Mouse (Mus musculus): ENCODE measurements around the gene Ndufs3. TPM values are rescaled to one million over a fixed set of nuclear protein-coding genes. Genes with fewer than 3 reads are reported as not detected.

Ndufs3 gene
- polyA plus RNA-seq, 1 experiment = 11.4 TPM

- no peak overlapping the region for H3K4me3 ChIP-seq (replicated peaks)
- peaks cover 39% of the 10 kb centered on the region for H3K9me3 ChIP-seq (ENCODE audit: control insufficient read depth, low read length)
- H3K36me3 ChIP-seq (ENCODE audit: control insufficient read depth) = peaks cover 11% of the 10 kb centered on the region
- peaks cover 81% of the 10 kb centered on the region for H3K27me3 ChIP-seq (ENCODE audit: control insufficient read depth)
- TF ChIP-seq TAL1 (IDR thresholded peaks at IDR 0.05; ENCODE audit: low read length) (no peak), GATA1 (IDR thresholded peaks at IDR 0.05; ENCODE audit: low read length) (no peak)
- H3K4me1 ChIP-seq (ENCODE audit: control insufficient read depth) = peaks cover 51% of the 10 kb centered on the region
Observed at GRCm38 (mm10) chr2:90887627-90888026, 17.0 kb downstream of the Ndufs3 start.

- Histone ChIP-seq H3K36me3 (ENCODE audit: control insufficient read depth) (no peaks in the 10 kb centered on the region; the same call in 1 of the 2 replicates), H3K4me3 (replicated peaks) (no peak overlapping the region), H3K9me3 (ENCODE audit: control insufficient read depth, low read length) (peaks cover 37% of the 10 kb centered on the region), H3K4me1 (ENCODE audit: control insufficient read depth) (peaks cover 39% of the 10 kb centered on the region), H3K27me3 (ENCODE audit: control insufficient read depth) (peaks cover 88% of the 10 kb centered on the region)
- no peak for TF ChIP-seq TAL1 (IDR thresholded peaks at IDR 0.05; ENCODE audit: low read length)
- no peak for TF ChIP-seq GATA1 (IDR thresholded peaks at IDR 0.05; ENCODE audit: low read length)
Observed at GRCm38 (mm10) chr2:90886436-90886835, 18.2 kb downstream of the Ndufs3 start.

- H3K4me3 ChIP-seq (replicated peaks) = no peak within 1 kb of the TSS
- H3K9me3 ChIP-seq (ENCODE audit: control insufficient read depth, low read length) = peaks cover 37% of the 10 kb centered on the region
- TF ChIP-seq GATA1 (IDR thresholded peaks at IDR 0.05; ENCODE audit: low read length) (no peak), TAL1 (IDR thresholded peaks at IDR 0.05; ENCODE audit: low read length) (no peak)
- H3K36me3 ChIP-seq (ENCODE audit: control insufficient read depth) = no peaks in the 10 kb centered on the region
- H3K4me1 ChIP-seq (ENCODE audit: control insufficient read depth) = peaks cover 34% of the 10 kb centered on the region
- H3K27me3 ChIP-seq (ENCODE audit: control insufficient read depth) = peaks cover 93% of the 10 kb centered on the region
Observed at GRCm38 (mm10) chr2:90885218-90886041, 19.2 kb downstream of the Ndufs3 start, which contains the start of gene C1qtnf4. Gene C1qtnf4 (plus strand): TSS chr2:90885860.

- no peak for TF ChIP-seq GATA1 (IDR thresholded peaks at IDR 0.05; ENCODE audit: low read length)
- no peak for TF ChIP-seq TAL1 (IDR thresholded peaks at IDR 0.05; ENCODE audit: low read length)
- Histone ChIP-seq H3K27me3 (ENCODE audit: control insufficient read depth) (peaks cover 76% of the 10 kb centered on the region), H3K36me3 (ENCODE audit: control insufficient read depth) (no peaks in the 10 kb centered on the region), H3K4me3 (replicated peaks) (no peak overlapping the region), H3K9me3 (ENCODE audit: control insufficient read depth, low read length) (peaks cover 32% of the 10 kb centered on the region), H3K4me1 (ENCODE audit: control insufficient read depth) (peaks cover 29% of the 10 kb centered on the region)
Observed at GRCm38 (mm10) chr2:90881824-90882223, 22.8 kb downstream of the Ndufs3 start.

- no peak for TF ChIP-seq GATA1 (IDR thresholded peaks at IDR 0.05; ENCODE audit: low read length)
- Histone ChIP-seq H3K36me3 (ENCODE audit: control insufficient read depth) (no peaks in the 10 kb centered on the region), H3K9me3 (ENCODE audit: control insufficient read depth, low read length) (peaks cover 21% of the 10 kb centered on the region), H3K27me3 (ENCODE audit: control insufficient read depth) (peaks cover 61% of the 10 kb centered on the region), H3K4me1 (ENCODE audit: control insufficient read depth) (peaks cover 24% of the 10 kb centered on the region), H3K4me3 (replicated peaks) (no peak overlapping the region)
Observed at GRCm38 (mm10) chr2:90880144-90880785, 24.4 kb downstream of the Ndufs3 start.

GRCm38 (mm10) chr2:90879419-90879818 is 25.2 kb downstream of the Ndufs3 start:
- H3K4me1 ChIP-seq (ENCODE audit: control insufficient read depth) = peaks cover 25% of the 10 kb centered on the region
- no peak for TF ChIP-seq TAL1 (IDR thresholded peaks at IDR 0.05; ENCODE audit: low read length)
- no peak for TF ChIP-seq GATA1 (IDR thresholded peaks at IDR 0.05; ENCODE audit: low read length)
- no peaks in the 10 kb centered on the region for H3K36me3 ChIP-seq (ENCODE audit: control insufficient read depth)
- H3K9me3 ChIP-seq (ENCODE audit: control insufficient read depth, low read length) = peaks cover 13% of the 10 kb centered on the region
- no peak overlapping the region for H3K4me3 ChIP-seq (replicated peaks)
- H3K27me3 ChIP-seq (ENCODE audit: control insufficient read depth) = peaks cover 53% of the 10 kb centered on the region

- Histone ChIP-seq H3K9me3 (ENCODE audit: control insufficient read depth, low read length) (no peaks in the 10 kb centered on the region), H3K4me3 (replicated peaks) (no peak overlapping the region), H3K27me3 (ENCODE audit: control insufficient read depth) (peaks cover 37% of the 10 kb centered on the region), H3K4me1 (ENCODE audit: control insufficient read depth) (peaks cover 25% of the 10 kb centered on the region), H3K36me3 (ENCODE audit: control insufficient read depth) (no peaks in the 10 kb centered on the region)
- no peak for TF ChIP-seq TAL1 (IDR thresholded peaks at IDR 0.05; ENCODE audit: low read length)
- no peak for TF ChIP-seq GATA1 (IDR thresholded peaks at IDR 0.05; ENCODE audit: low read length)
Observed at GRCm38 (mm10) chr2:90877584-90878259, 26.9 kb downstream of the Ndufs3 start.

- H3K4me1 ChIP-seq (ENCODE audit: control insufficient read depth) = peaks cover 39% of the 10 kb centered on the region
- TF ChIP-seq TAL1 (IDR thresholded peaks at IDR 0.05; ENCODE audit: low read length) (no peak), GATA1 (IDR thresholded peaks at IDR 0.05; ENCODE audit: low read length) (no peak)
- no peaks in the 10 kb centered on the region for H3K36me3 ChIP-seq (ENCODE audit: control insufficient read depth)
- H3K4me3 ChIP-seq (replicated peaks) = no peak overlapping the region
- peaks cover 19% of the 10 kb centered on the region for H3K27me3 ChIP-seq (ENCODE audit: control insufficient read depth)
- no peaks in the 10 kb centered on the region for H3K9me3 ChIP-seq (ENCODE audit: control insufficient read depth, low read length)
Observed at GRCm38 (mm10) chr2:90875239-90875638, 29.4 kb downstream of the Ndufs3 start.

- Histone ChIP-seq H3K4me1 (ENCODE audit: control insufficient read depth) (peaks cover 38% of the 10 kb centered on the region), H3K36me3 (ENCODE audit: control insufficient read depth) (peaks cover under 1% of the 10 kb centered on the region; the same call in 1 of the 2 replicates), H3K4me3 (replicated peaks) (no peak overlapping the region), H3K9me3 (ENCODE audit: control insufficient read depth, low read length) (no peaks in the 10 kb centered on the region), H3K27me3 (ENCODE audit: control insufficient read depth) (peaks cover 8% of the 10 kb centered on the region)
- TF ChIP-seq TAL1 (IDR thresholded peaks at IDR 0.05; ENCODE audit: low read length) (no peak), GATA1 (IDR thresholded peaks at IDR 0.05; ENCODE audit: low read length) (no peak)
Observed at GRCm38 (mm10) chr2:90874025-90874424, 30.6 kb downstream of the Ndufs3 start.

All from erythroblast, embryonic 14.5 days (primary cell).